Mouse (Mus musculus) CH12.LX (cell line): ENCODE measurements at regions not wholly inside any gene's neighbourhood (a gene's known extent, or its start where the extent isn't known, plus 50 kb on each side); places are given as distances from the start of the nearest gene placed in this dataset.

Experiments
- DNase-seq: peaks from one replicate; pipeline ENCODE4 v3.0.0-alpha.2; 2013; ENCODE audit errors: extremely low read depth
- H3K27ac ChIP-seq: 2 replicates; pipeline ENCODE4 v1.5.1; 2012; ENCODE audit warnings: low read depth, mild to moderate bottlenecking, control low read depth, moderate library complexity; ENCODE audit not compliant: insufficient read depth
- H3K27me3 ChIP-seq: replicated peaks from 2 replicates; pipeline ENCODE3; 2012; ENCODE audit warnings: inconsistent platforms
- H3K36me3 ChIP-seq, 2 experiments: replicated peaks in 1 of 2; 2 replicates each; pipeline versions ENCODE3 to v1.6.1; 2012; ENCODE audit warnings: inconsistent platforms in 1 of 2, low read length in 1 of 2, mild to moderate bottlenecking in 1 of 2, mixed read lengths in 1 of 2, moderate library complexity in 1 of 2; ENCODE audit not compliant: control insufficient read depth in 1 of 2, insufficient read depth in 1 of 2
- H3K4me1 ChIP-seq, 2 experiments: 2 replicates each; pipeline ENCODE4 v1.6.1; 2012; ENCODE audit warnings: inconsistent platforms in 1 of 2, moderate library complexity in 1 of 2; ENCODE audit not compliant: insufficient read depth in 2 of 2, control insufficient read depth in 1 of 2
- H3K4me2 ChIP-seq: 2 replicates; pipeline ENCODE4 v1.6.1; 2012; ENCODE audit warnings: low read depth, mild to moderate bottlenecking, control low read depth; ENCODE audit not compliant: poor library complexity, insufficient read depth, severe bottlenecking
- H3K4me3 ChIP-seq, 3 experiments: fragments of 150-350 bp in 1 of 3; sonication (generic) in 1 of 3; replicated peaks in 1 of 3; 2 replicates each; pipeline versions ENCODE3 to v1.5.1; 2011 to 2012; ENCODE audit warnings: low read depth in 2 of 3, low read length in 2 of 3, mild to moderate bottlenecking in 2 of 3, moderate library complexity in 2 of 3, control low read depth in 1 of 3, improper control_type of control experiment in 1 of 3, inconsistent platforms in 1 of 3, mixed read lengths in 1 of 3; ENCODE audit not compliant: poor library complexity in 1 of 3
- H3K79me2 ChIP-seq: replicated peaks from 2 replicates; pipeline ENCODE4 v1.6.1; 2012; ENCODE audit warnings: mild to moderate bottlenecking, moderate library complexity; ENCODE audit not compliant: control insufficient read depth, poor library complexity, insufficient read depth, severe bottlenecking; ENCODE audit errors: extremely low read depth
- H3K9ac ChIP-seq: 2 replicates; pipeline ENCODE4 v1.6.1; 2012; ENCODE audit warnings: low read depth, mild to moderate bottlenecking, control low read depth, moderate library complexity; ENCODE audit not compliant: insufficient read depth
- H3K9me3 ChIP-seq: replicated peaks from 2 replicates; pipeline ENCODE3; 2012; ENCODE audit warnings: low read length, inconsistent platforms, mixed read lengths
- BHLHE40 ChIP-seq: IDR thresholded peaks from 2 replicates; pipeline ENCODE4 v1.6.1; 2011; ENCODE audit warnings: mild to moderate bottlenecking, low read depth, low read length, improper control_type of control experiment
- CHD2 ChIP-seq: IDR thresholded peaks from 2 replicates; pipeline ENCODE4 v1.6.1; 2011; ENCODE audit warnings: low read length, improper control_type of control experiment
- CTCF ChIP-seq, 2 experiments: IDR thresholded peaks in 1 of 2; conservative IDR thresholded peaks in 1 of 2; 2 replicates each; pipeline ENCODE4 v1.5.1; 2011 to 2012; ENCODE audit warnings: low read depth in 2 of 2, low read length in 2 of 2, improper control_type of control experiment in 1 of 2, inconsistent platforms in 1 of 2, mild to moderate bottlenecking in 1 of 2, moderate library complexity in 1 of 2
- E2F4 ChIP-seq: IDR thresholded peaks from 2 replicates; pipeline ENCODE4 v1.6.1; 2011; ENCODE audit warnings: low read depth, low read length, improper control_type of control experiment; ENCODE audit not compliant: insufficient replicate concordance
- ELF1 ChIP-seq: IDR thresholded peaks from 2 replicates; pipeline ENCODE4 v1.6.1; 2014; ENCODE audit warnings: low read depth, mild to moderate bottlenecking, inconsistent platforms, low read length, improper control_type of control experiment
- ETS1 ChIP-seq: conservative IDR thresholded peaks from 2 replicates; pipeline ENCODE4 v1.6.1; 2012; ENCODE audit warnings: low read depth, mild to moderate bottlenecking, inconsistent platforms, low read length, improper control_type of control experiment, moderate library complexity
- GABPA ChIP-seq: IDR thresholded peaks from 2 replicates; pipeline ENCODE4 v1.6.1; 2012; ENCODE audit warnings: low read depth, low read length, improper control_type of control experiment, inconsistent platforms; ENCODE audit not compliant: insufficient replicate concordance
- IRF4 ChIP-seq: IDR thresholded peaks from 2 replicates; pipeline ENCODE4 v1.6.1; 2014; ENCODE audit warnings: low read depth, mild to moderate bottlenecking, inconsistent platforms, low read length, improper control_type of control experiment
- JUN ChIP-seq: IDR thresholded peaks from 2 replicates; pipeline ENCODE4 v1.6.1; 2011; ENCODE audit warnings: low read depth, mild to moderate bottlenecking, low read length, improper control_type of control experiment, moderate library complexity; ENCODE audit not compliant: insufficient read depth
- JUND ChIP-seq: conservative IDR thresholded peaks from 2 replicates; pipeline ENCODE4 v1.6.1; 2011; ENCODE audit warnings: low read depth, low read length, improper control_type of control experiment
- KAT2A ChIP-seq: IDR thresholded peaks from 2 replicates; pipeline ENCODE4 v1.6.1; 2012; ENCODE audit warnings: low read length, improper control_type of control experiment, inconsistent platforms; ENCODE audit not compliant: insufficient replicate concordance
- MAX ChIP-seq: IDR thresholded peaks from 2 replicates; pipeline ENCODE4 v1.6.1; 2011; ENCODE audit warnings: low read length, improper control_type of control experiment
- MYC ChIP-seq: IDR thresholded peaks from 2 replicates; pipeline ENCODE4 v1.6.1; 2011; ENCODE audit warnings: low read depth, mild to moderate bottlenecking, improper control_type of control experiment, low read length
- NELFE ChIP-seq: IDR thresholded peaks from 2 replicates; pipeline ENCODE4 v1.6.1; 2011; ENCODE audit warnings: low read depth, low read length, improper control_type of control experiment
- NRF1 ChIP-seq: IDR thresholded peaks from 2 replicates; pipeline ENCODE4 v1.6.1; 2014; ENCODE audit warnings: low read depth, mild to moderate bottlenecking, inconsistent platforms, low read length, improper control_type of control experiment, moderate library complexity
- PAX5 ChIP-seq: IDR thresholded peaks from 2 replicates; pipeline ENCODE4 v1.6.1; 2012; ENCODE audit warnings: low read length, inconsistent platforms, mixed read lengths
- POLR2AphosphoS2 ChIP-seq: IDR thresholded peaks from 2 replicates; pipeline ENCODE4 v1.6.1; 2011; ENCODE audit warnings: low read depth, low read length, improper control_type of control experiment
- SMC3 ChIP-seq: IDR thresholded peaks from 2 replicates; pipeline ENCODE4 v1.6.1; 2011; ENCODE audit warnings: low read depth, low read length, improper control_type of control experiment
- TBP ChIP-seq: conservative IDR thresholded peaks from 2 replicates; pipeline ENCODE4 v1.6.1; 2011; ENCODE audit warnings: low read depth, low read length, improper control_type of control experiment
- UBTF ChIP-seq: IDR thresholded peaks from 2 replicates; pipeline ENCODE4 v1.6.1; 2012; ENCODE audit warnings: low read depth, mild to moderate bottlenecking, inconsistent platforms, low read length, improper control_type of control experiment, moderate library complexity
- USF1 ChIP-seq: IDR thresholded peaks from 2 replicates; pipeline ENCODE4 v1.6.1; 2014; ENCODE audit warnings: low read depth, mild to moderate bottlenecking, inconsistent platforms, low read length, improper control_type of control experiment
- ZC3H11A ChIP-seq: IDR thresholded peaks from 2 replicates; pipeline ENCODE4 v1.6.1; 2012; ENCODE audit warnings: low read depth, mild to moderate bottlenecking, inconsistent platforms, low read length, improper control_type of control experiment
- ZKSCAN1 ChIP-seq: IDR thresholded peaks from 2 replicates; pipeline ENCODE4 v1.6.1; 2012; ENCODE audit warnings: low read depth, inconsistent platforms, low read length, improper control_type of control experiment, borderline replicate concordance
- ZMIZ1 ChIP-seq: IDR thresholded peaks from 2 replicates; pipeline ENCODE4 v1.6.1; 2012; ENCODE audit warnings: low read depth, mild to moderate bottlenecking, inconsistent platforms, low read length, improper control_type of control experiment
- dilution Hi-C: fragments of 300-500 bp; cut with MboI; formaldehyde crosslinking; loops from 2 replicates; pipeline ENCODE4 v1.14.3; 2020; ENCODE audit warnings: low sequenced_read_pairs; ENCODE audit not compliant: extremely low pct_unique_long_range_greater_than_20kb, extremely low pct_ligation_motif_present
- in situ Hi-C: fragments of 300-500 bp; cut with MboI; formaldehyde crosslinking; loops from 3 replicates; pipeline ENCODE4 v1.14.3; 2019; ENCODE audit warnings: low sequenced_read_pairs, low pct_ligation_motif_present, low pct_unique_long_range_greater_than_20kb, mixed read lengths

DNA sequence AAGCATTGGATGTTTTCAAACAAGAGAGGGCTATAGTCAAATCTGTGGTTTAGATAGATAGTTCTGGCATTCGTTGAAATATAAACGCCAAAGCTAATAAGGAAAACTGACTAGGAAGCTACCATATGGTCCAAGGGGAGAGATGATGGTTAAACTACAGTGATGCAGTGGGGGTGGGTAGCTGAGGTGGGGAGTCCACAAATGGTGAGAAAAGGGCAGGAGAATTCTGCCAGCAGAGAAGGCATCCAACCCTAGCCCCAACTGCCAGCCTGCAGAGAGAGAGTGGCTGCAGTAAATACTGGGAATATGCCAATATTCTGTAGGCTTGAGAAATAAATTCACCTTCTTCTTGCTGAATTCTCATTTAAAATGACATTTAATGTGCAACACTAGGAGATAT is 204.3 kb downstream of the Fam84b start:
- in situ Hi-C loops (no loop called here), dilution Hi-C loops (no loop called here)
- Histone ChIP-seq H3K79me2 (no peaks in the 10 kb centered on the region), H3K4me3 (no peak overlapping the region), H3K9me3 (no peaks in the 10 kb centered on the region), H3K9ac (no peak overlapping the region), H3K27me3 (no peaks in the 10 kb centered on the region), H3K36me3 (no peaks in the 10 kb centered on the region), H3K4me2 (no peak overlapping the region), H3K4me1 (no peaks in the 10 kb centered on the region), H3K27ac (no peak overlapping the region)
- DNase-seq = no peak
- TF ChIP-seq JUN = no peak
- TF ChIP-seq USF1 = no peak
- no peak for TF ChIP-seq BHLHE40
- TF ChIP-seq ELF1 = no peak
- TF ChIP-seq NELFE = no peak
- no peak for TF ChIP-seq KAT2A
- no peak for TF ChIP-seq E2F4
- no peak for TF ChIP-seq NRF1

DNA sequence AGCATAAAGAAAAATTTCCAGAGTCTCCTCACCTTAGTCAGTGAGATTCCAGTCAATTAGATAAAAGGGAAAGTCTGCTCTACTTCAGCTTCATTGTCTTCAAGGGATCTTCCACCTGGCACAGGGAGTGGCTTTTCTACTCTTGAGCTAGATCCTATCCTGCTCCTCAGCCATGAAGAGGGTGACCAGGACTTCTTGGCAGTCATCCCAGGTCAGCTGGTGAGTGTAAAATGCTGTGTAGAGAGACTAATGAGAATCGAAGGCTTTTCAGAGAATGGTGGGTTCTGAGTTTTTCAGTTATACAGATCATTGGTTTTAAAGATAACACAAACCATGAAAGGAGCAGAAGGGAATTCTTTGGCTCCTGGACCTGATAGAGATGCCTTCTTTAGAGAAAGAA is 211.8 kb downstream of the Fam84b start:
- Histone ChIP-seq H3K27me3 (no peaks in the 10 kb centered on the region), H3K9me3 (no peaks in the 10 kb centered on the region), H3K4me2 (no peak overlapping the region), H3K36me3 (no peaks in the 10 kb centered on the region), H3K9ac (no peak overlapping the region), H3K27ac (no peak overlapping the region), H3K4me1 (no peaks in the 10 kb centered on the region), H3K4me3 (no peak overlapping the region), H3K79me2 (no peaks in the 10 kb centered on the region)
- dilution Hi-C loops = no loop called here
- in situ Hi-C loops = no loop called here
- DNase-seq = no peak
- no peak for TF ChIP-seq ETS1
- TF ChIP-seq POLR2AphosphoS2 = no peak
- no peak for TF ChIP-seq PAX5
- TF ChIP-seq ZMIZ1 = no peak
- no peak for TF ChIP-seq E2F4
- no peak for TF ChIP-seq ZKSCAN1
- no peak for TF ChIP-seq ZC3H11A
- no peak for TF ChIP-seq NELFE
- no peak for TF ChIP-seq IRF4
- TF ChIP-seq TBP = no peak
- no peak for TF ChIP-seq SMC3
- no peak for TF ChIP-seq ELF1
- no peak for TF ChIP-seq UBTF
- no peak for TF ChIP-seq CTCF (conservative IDR thresholded peaks at IDR 0.05 in 1 of 2, IDR thresholded peaks at IDR 0.05 in 1 of 2; ENCODE audit: low read depth in 2 of 2, low read length in 2 of 2)
- no peak for TF ChIP-seq MAX
- TF ChIP-seq MYC = no peak
- TF ChIP-seq CHD2 = no peak
- no peak for TF ChIP-seq NRF1
- TF ChIP-seq JUND = no peak
- no peak for TF ChIP-seq GABPA
